Mouse (Mus musculus) C2C12 (cell line): ENCODE measurements around the gene Tmem204. TPM values are rescaled to one million over a fixed set of nuclear protein-coding genes. Genes with fewer than 3 reads are reported as not detected.

Experiments
- H3K27me3 ChIP-seq: one replicate; pipeline ENCODE4 v1.6.1; 2011; ENCODE audit not compliant: control insufficient read depth, insufficient read depth, insufficient read length
- H3K36me3 ChIP-seq: one replicate; pipeline ENCODE4 v1.6.1; 2011; ENCODE audit not compliant: control insufficient read depth, insufficient read depth
- H3K4me3 ChIP-seq: one replicate; pipeline ENCODE4 v1.5.1; 2011; ENCODE audit warnings: mild to moderate bottlenecking, control low read depth; ENCODE audit not compliant: poor library complexity, insufficient read depth, severe bottlenecking
- H3K79me2 ChIP-seq: one replicate; pipeline ENCODE4 v1.6.1; 2011; ENCODE audit not compliant: control insufficient read depth, insufficient read depth
- H3K79me3 ChIP-seq: one replicate; pipeline ENCODE4 v1.6.1; 2011; ENCODE audit warnings: low read depth, control low read depth
- H3ac ChIP-seq: one replicate; pipeline ENCODE3; 2011; ENCODE audit warnings: low read depth; ENCODE audit not compliant: control insufficient read depth, insufficient read length
- CEBPB ChIP-seq: IDR thresholded peaks from one replicate; pipeline ENCODE4 v1.6.1; 2011; ENCODE audit warnings: low read depth, mild to moderate bottlenecking, control low read depth, moderate library complexity
- CTCF ChIP-seq: IDR thresholded peaks from one replicate; pipeline ENCODE4 v1.5.1; 2011; ENCODE audit not compliant: control insufficient read depth, insufficient read depth, insufficient read length
- FOSL1 ChIP-seq: IDR thresholded peaks from one replicate; pipeline ENCODE4 v1.8.0; 2011; ENCODE audit warnings: mild to moderate bottlenecking, low read length; ENCODE audit not compliant: poor library complexity, insufficient read depth, severe bottlenecking
- MAX ChIP-seq: IDR thresholded peaks from one replicate; pipeline ENCODE4 v1.6.1; 2011; ENCODE audit warnings: mild to moderate bottlenecking, control low read depth
- MYOD1 ChIP-seq: IDR thresholded peaks from one replicate; pipeline ENCODE4 v1.6.1; 2011; ENCODE audit warnings: low read depth; ENCODE audit not compliant: control insufficient read depth, insufficient read length
- MYOG ChIP-seq: IDR thresholded peaks from one replicate; pipeline ENCODE4 v1.6.1; 2011; ENCODE audit not compliant: control insufficient read depth, insufficient read length; ENCODE audit errors: extremely low read depth
- USF1 ChIP-seq: IDR thresholded peaks from one replicate; pipeline ENCODE4 v1.6.1; 2011; ENCODE audit warnings: low read depth, mild to moderate bottlenecking, control low read depth, moderate library complexity
- polyA plus RNA-seq: library from polyadenylated mRNA; unstranded; fragments of >200 nt; fragmentation: generic; extraction: Trizol; gene quantifications from one replicate; pipeline ENCODE4 v1.2.1, GENCODE M21; 2012; ENCODE audit warnings: missing spikeins

Tmem204 gene
- polyA plus RNA-seq, 1 experiment: 0.37 TPM

GRCm38 (mm10) chr17:25076906-25077305 lies 6.5 kb downstream of the Tmem204 start:
- H3K36me3 ChIP-seq: no peaks in the 10 kb centered on the region
- no peaks in the 10 kb centered on the region for H3K27me3 ChIP-seq
- H3ac ChIP-seq: no peak overlapping the region
- no peaks in the 10 kb centered on the region for H3K79me3 ChIP-seq
- no peak overlapping the region for H3K4me3 ChIP-seq
- TF ChIP-seq USF1: no peak
- no peak for TF ChIP-seq MYOD1
- TF ChIP-seq MYOG: no peak
- no peak for TF ChIP-seq CTCF
- TF ChIP-seq CEBPB: no peak
- TF ChIP-seq FOSL1: no peak
- no peak for TF ChIP-seq MAX
- H3K79me2 ChIP-seq: no peaks in the 10 kb centered on the region

- no peak overlapping the region for H3K4me3 ChIP-seq
- TF ChIP-seq MYOD1: no peak
- TF ChIP-seq MYOG: no peak
- no peak for TF ChIP-seq USF1
- TF ChIP-seq FOSL1: no peak
- TF ChIP-seq MAX: no peak
- no peak for TF ChIP-seq CEBPB
- TF ChIP-seq CTCF: no peak
- no peaks in the 10 kb centered on the region for H3K79me3 ChIP-seq
- H3K79me2 ChIP-seq: no peaks in the 10 kb centered on the region
- H3K27me3 ChIP-seq: no peaks in the 10 kb centered on the region
- no peak overlapping the region for H3ac ChIP-seq
- no peaks in the 10 kb centered on the region for H3K36me3 ChIP-seq
Measured at GRCm38 (mm10) chr17:25068690-25069089, 14.7 kb downstream of the Tmem204 start.

- Histone ChIP-seq H3K36me3 (no peaks in the 10 kb centered on the region), H3K4me3 (no peak overlapping the region), H3ac (no peak overlapping the region), H3K79me2 (no peaks in the 10 kb centered on the region), H3K27me3 (no peaks in the 10 kb centered on the region), H3K79me3 (no peaks in the 10 kb centered on the region)
- TF ChIP-seq CEBPB (no peak), MAX (no peak), FOSL1 (no peak), USF1 (no peak), MYOD1 (no peak), CTCF (no peak), MYOG (no peak)
Measured at GRCm38 (mm10) chr17:25067442-25067851, 15.9 kb downstream of the Tmem204 start.

GRCm38 (mm10) chr17:25066595-25066994 lies 16.8 kb downstream of the Tmem204 start:
- Histone ChIP-seq H3K27me3 (no peaks in the 10 kb centered on the region), H3K36me3 (no peaks in the 10 kb centered on the region), H3K79me3 (no peaks in the 10 kb centered on the region), H3K79me2 (no peaks in the 10 kb centered on the region), H3ac (no peak overlapping the region), H3K4me3 (no peak overlapping the region)
- TF ChIP-seq MYOG (no peak), CEBPB (no peak), CTCF (no peak), FOSL1 (no peak), MYOD1 (no peak), MAX (no peak), USF1 (no peak)

- Histone ChIP-seq H3K4me3 (no peak overlapping the region), H3ac (no peak overlapping the region), H3K79me2 (no peaks in the 10 kb centered on the region), H3K36me3 (no peaks in the 10 kb centered on the region), H3K27me3 (no peaks in the 10 kb centered on the region), H3K79me3 (no peaks in the 10 kb centered on the region)
- TF ChIP-seq CTCF (no peak), CEBPB (no peak), FOSL1 (no peak), USF1 (no peak), MYOD1 (no peak), MYOG (no peak), MAX (no peak)
Measured at GRCm38 (mm10) chr17:25065189-25065588, 18.2 kb downstream of the Tmem204 start.

GRCm38 (mm10) chr17:25064351-25064750 lies 19.0 kb downstream of the Tmem204 start:
- no peaks in the 10 kb centered on the region for H3K79me2 ChIP-seq
- no peak overlapping the region for H3ac ChIP-seq
- TF ChIP-seq FOSL1: no peak
- TF ChIP-seq CEBPB: no peak
- TF ChIP-seq MYOD1: no peak
- TF ChIP-seq USF1: no peak
- TF ChIP-seq MAX: no peak
- TF ChIP-seq CTCF: no peak
- no peak for TF ChIP-seq MYOG
- H3K27me3 ChIP-seq: no peaks in the 10 kb centered on the region
- no peaks in the 10 kb centered on the region for H3K79me3 ChIP-seq
- no peaks in the 10 kb centered on the region for H3K36me3 ChIP-seq
- no peak overlapping the region for H3K4me3 ChIP-seq
